Mouse (Mus musculus): ENCODE results near the gene Rorb. TPM values are rescaled to one million over a fixed set of nuclear protein-coding genes. Genes with fewer than 3 reads are reported as not detected.

Gene Rorb
- total RNA-seq, 4 experiments from 2014 or later: 40.0 to 51.0 (median 44.4) TPM

DNA sequence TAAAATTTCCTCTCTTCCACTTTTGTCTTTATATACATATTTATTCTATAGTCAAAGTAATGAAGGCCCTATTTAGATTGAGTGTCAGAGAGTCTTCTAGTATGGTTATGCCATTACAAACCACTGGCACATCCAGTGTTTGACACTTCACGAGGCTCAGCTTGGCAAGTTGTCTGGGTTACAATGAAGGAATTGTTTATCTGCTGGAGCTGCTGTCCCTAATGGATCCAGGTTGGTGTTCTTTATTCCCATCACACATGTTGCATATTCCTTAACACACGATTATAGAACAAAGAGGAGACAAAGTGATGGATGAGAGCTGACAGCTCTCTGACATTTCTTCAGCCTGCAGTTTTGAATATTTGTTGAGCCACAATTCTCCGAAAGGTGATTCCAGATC, 77.0 kb downstream of the Rorb start:
- DNase-seq (ENCODE audit: low spot score in 2 of 2): no peak

DNA sequence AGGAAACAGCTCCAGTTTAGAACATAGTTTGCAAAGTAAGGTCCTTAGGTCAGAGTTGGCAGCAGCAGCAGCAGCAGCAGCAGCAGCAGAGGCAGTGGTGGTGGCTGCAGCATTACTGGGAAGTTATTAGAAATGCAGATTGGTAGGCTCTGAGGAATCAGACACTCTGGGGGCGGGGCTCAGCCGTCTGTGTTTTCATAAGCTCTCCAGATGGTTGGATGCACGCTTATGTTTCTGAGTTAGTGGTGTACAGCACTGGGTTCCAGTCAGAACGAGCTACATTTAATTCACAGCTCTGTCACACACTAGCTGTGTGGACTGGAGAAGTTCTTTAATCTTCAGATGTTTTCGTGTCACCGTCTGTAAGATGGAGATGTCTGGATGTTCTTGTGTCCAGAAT, 105.9 kb downstream of the Rorb start:
- peak in 1 of 2 experiments; percentile 66 for DNase-seq (ENCODE audit: low spot score in 2 of 2)

DNA sequence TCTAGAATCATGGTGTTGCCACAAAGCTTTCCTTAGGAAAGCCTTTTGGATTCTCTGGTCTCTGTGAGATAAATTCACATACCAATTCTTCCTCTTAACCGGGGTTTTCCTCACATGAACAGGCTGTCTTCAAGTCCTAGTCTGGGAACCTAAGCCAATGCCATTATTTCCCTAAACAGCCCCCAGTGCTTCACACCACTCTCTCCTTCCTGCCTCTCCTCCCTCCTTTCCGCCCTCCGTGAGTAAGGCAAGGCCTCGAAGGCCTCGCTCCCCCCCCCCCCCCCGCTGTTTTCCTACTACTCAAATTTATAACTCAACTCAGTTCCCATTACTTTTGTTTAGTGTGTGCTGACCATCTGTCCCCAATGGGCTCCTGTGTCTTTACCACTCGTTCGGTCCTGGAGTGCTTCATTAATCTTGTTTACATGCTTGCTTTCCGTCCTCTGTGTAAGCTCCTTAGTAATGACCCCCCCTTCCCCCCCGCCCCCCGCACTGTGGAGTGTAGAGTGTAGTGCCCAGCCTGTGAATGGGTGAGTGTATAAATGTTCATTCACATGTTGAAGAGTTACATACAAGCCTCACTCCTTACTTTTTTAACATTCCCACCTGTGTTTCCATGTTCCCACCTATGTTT, 106.9 kb downstream of the Rorb start:
- no peak for DNase-seq (ENCODE audit: low spot score in 2 of 2)

DNA sequence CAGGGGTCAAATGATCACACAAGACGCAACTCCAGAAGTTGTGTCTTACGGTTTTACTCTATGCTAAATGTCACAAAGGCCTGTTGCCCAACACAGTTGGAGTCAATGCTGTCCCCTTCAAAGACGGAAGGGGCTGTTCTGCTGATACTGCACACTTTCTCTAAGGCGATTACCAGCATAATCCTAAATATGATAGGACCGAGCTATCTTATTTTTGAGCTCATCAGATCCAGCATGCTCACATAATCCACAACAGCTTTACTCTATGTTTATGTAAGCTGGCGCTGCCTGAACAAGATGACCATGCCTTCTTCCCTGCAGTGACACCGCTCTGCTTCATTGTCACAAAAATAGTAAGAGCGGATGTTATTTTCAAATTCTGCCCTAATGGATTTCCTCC, 112.0 kb downstream of the Rorb start:
- no peak for DNase-seq (ENCODE audit: low spot score in 2 of 2)

DNA sequence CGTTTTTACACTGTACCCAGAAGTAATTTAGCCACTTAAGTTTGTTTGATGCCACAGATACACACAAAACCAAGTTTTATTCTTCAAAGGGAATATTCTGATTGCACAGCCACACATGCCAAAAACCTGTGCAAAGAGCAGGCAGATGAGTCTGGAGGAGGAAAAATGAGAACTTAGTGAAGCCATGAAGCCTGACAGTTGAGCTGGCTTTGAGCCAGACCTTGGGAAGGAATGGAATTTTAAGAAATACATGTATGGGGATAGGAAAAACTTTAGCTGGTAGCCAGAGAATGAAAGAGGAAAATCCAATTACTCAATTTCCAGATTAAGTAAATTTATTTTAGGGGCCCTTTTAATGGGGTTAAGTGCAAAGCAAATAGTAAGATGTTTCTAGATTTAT, 113.3 kb downstream of the Rorb start:
- DNase-seq (ENCODE audit: low spot score in 2 of 2): no peak

DNA sequence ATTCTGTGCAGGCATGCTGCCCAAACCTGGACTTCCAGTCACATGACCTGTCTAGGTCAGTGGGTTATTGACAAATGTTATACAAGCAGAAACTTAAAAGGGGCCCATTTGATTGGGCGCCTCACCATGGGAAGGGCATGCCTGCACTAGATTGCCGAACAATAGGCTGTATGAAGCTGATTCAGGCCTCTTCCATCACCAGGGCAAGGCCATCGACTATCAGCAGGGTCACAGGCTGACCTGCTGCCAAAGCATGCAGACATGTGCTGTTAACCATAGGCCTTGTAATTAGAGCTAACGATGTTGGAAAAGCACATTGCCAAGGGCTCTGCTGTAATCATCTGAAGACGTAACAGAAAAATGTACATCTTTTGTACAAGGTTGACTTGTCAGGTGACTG, 131.0 kb downstream of the Rorb start:
- no peak for DNase-seq (ENCODE audit: low spot score in 2 of 2)

DNA sequence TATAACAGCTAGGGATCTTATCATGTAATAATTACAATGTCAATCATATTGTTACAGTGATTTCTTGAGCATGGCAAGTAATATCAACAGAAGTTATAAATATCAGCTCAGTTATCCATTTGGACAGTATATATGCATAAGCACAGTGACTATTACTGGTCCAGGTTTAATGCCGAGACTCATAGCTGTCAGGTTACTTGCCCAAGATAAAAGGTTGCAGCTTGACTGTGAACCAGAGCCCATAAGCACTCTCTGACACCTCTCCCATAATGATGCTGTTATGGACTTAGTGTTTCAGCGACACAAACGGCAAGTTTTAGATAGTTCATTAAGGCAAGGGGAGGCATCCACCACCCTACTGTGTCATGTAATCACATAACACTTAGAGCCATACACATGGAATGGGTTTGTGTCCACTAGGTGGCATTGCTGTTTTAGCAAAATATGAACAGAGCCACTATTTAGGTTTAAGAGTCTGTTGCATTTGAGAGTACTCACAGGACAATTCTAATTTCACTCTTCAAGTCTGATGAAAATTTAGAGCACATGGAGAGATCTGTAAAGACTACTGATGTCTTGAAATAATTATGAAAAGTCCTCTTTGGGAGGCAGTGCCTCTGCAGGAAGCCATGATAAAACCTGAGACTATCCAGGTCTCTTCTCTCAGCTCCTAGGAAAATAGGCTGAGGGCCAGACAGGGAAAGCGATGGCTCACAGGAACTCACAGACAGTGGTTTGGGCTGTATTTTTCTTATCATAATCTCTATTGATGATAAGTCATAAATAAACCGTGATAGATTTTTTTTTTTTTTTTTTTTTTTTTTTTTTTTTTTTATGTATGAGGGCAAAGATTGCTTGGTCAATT, 136.0 kb downstream of the Rorb start:
- no peak for DNase-seq (ENCODE audit: low spot score in 2 of 2)

DNA sequence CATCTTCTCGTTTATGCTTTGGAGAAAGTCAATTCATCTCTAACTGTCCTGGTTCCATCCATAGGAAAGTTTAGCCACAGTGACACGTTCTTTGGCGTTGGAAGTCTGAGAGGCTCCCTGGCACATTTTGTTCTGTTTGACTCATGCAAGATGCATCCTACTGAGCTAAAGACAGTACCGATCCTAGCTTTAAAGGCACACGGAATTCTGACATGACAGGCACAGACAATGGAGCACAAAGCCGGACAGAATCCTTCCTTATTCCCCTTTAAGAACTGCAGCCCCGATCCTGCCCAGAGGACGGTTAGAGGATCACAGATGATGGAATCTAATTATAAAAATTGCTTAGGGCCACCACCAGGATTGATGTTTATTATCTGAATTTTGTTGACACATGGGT, 141.6 kb downstream of the Rorb start:
- no peak for DNase-seq (ENCODE audit: low spot score in 2 of 2)

DNA sequence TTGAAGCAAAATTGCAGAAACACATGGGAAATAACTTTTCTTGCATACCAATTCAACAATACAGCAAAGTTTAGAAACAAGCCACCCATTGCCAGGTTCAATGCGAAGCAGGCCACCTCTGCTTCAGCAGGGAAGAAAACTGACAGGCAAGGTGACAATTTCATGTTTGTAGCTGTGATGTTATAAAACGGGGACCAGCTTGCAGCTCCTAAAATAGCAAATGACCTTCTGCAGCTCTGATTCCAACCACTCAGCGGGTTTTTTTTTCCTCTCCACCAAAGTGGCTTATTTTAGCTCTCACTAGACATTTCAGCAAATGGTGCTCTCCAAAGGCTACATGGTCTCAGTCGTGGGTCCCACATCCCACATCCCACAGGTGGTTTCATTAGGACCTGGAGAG, 143.7 kb downstream of the Rorb start:
- DNase-seq (ENCODE audit: low spot score in 2 of 2): no peak

DNA sequence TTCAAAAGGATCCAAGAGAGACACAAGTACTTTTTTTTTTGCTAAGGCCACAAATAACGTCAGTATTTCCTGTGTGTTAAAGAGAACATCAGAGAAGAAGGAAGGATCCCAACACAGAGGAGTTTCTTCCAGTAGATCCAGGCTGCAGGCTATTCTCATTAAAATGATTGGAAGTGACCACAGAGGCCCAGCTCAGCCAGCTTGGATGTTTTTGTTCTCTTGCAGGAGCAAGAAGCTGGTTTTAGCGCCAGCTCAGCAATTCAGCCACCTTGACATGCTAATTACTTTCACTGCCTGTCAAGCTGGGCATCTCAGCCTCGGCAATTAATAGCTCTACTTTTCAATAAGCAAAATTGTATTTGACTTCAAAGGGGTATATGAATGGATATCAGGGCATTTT, 151.1 kb downstream of the Rorb start:
- no peak for DNase-seq (ENCODE audit: low spot score in 2 of 2)

DNA sequence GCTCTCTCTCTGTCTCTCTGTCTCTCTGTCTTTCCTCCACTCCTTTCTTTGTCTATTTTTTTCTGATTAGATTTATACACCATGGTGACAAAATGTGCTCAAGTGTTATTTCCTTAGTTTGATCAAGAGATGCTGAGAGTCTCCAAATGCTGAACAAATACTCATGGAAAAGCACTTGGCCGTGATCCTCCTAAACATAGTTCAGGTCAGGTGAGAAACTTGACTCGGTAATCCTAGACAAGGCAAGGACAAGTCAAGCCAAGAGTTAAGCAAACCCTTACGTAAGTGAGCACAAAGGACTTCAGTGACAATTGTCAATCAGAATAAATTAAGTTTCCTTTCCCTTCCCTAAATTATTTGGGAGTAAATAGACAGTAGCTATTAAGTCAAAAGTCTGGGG, 158.2 kb downstream of the Rorb start:
- DNase-seq (ENCODE audit: low spot score in 2 of 2): no peak

DNA sequence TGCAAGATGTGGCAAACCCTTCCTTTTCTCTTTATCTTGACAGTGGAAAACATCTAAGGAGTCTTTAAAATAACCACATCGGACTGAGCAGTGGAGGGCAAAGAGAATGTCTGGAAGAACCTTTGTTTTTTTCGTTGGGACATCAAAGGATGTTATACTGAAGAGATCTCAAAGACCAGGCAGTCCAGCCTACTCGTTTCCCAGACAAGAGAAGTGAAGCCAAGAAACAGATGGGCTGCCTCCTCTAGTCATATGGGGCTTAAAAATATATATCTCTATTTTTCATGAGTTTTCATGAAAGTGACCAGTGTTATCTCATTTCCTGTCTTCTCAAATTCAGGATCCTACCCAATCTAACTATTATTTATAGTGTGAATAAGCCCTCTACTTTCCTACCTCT, 163.8 kb downstream of the Rorb start:
- DNase-seq (ENCODE audit: low spot score in 2 of 2): no peak

DNA sequence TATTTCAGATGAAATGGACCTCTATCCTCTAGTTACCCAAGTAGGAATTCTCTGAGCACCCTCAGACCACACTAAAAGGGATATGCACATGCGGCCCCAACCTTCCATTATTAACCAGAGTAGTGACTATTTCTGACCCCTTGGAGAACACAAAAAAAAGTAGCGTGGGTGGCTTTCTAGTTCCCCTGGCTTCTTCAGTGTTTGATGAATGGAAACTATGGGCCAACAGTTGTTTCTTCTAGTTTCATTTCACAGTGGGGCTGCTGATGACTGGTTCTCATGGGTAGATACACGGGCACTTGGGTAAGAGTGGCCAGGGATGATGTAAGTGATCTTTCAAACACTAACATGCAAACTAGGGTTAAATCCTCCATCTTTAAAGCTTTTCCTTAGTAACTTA, 165.7 kb downstream of the Rorb start:
- DNase-seq (ENCODE audit: low spot score in 2 of 2): no peak

DNA sequence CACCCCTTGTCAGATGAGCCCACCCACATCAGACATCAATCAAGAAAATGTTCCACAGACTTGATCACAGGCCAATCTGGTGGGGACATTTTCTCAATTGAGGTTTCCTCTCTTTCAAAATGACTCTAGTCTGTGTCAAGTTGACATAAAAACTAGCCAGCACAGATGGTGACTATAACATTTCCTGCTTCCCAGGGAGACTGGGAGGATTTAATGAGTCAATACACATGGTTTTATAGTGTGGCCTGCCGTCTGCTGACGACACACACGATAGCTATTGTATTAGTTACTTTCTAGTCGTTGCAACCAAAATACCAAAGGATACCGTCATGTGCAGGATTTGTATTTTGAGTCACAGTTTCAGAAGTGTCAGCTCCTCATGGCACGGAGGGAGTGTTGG, 169.6 kb downstream of the Rorb start:
- DNase-seq (ENCODE audit: low spot score in 2 of 2): no peak

DNA sequence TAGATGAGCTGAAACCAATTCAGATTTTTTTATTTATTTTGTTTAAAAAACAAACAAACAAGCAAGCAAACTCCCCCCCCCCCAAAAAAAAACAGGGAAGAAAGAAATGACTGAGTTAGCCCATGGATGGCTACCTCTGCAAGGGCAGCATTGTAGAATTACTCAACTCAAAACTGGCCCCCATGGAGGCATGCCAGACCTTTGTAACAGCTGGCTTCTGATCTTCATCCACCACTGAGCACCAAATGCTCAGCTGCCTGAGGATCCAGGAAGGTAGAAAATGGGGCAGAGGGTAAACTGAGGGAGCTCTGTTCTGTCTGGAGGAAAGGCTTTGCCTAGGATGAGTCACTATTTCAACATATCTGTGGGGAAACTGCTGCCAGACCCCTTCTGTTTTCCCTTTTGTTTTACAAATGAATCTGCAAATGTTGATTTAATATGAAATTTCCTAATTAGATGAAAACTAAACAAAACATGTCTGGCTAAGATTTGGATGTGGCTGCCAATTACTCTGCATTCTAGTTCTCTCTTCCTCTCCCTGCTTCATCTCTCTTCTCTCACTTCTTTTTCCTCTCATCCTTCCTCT, 199.1 kb downstream of the Rorb start:
- no peak for DNase-seq (ENCODE audit: low spot score in 2 of 2)

DNA sequence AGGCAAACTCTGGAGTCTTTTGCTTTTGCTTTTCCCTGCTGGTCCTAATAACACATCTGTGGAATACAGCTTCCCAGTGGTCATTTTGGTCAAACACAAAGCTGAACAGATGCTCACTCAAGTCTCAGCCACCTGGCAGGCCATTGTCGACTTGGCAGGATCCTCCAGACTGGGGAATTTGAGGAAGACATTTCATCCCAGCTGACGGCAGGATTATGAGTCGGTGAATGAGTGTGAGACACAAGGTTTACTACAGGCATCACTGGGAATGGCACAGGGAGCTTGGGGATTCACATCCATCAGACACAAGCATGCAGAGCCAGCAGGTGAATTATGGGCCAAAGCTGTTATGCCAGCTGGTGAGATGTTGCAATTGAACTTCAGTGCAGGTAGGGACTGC, 201.4 kb downstream of the Rorb start:
- no peak for DNase-seq (ENCODE audit: low spot score in 2 of 2)

DNA sequence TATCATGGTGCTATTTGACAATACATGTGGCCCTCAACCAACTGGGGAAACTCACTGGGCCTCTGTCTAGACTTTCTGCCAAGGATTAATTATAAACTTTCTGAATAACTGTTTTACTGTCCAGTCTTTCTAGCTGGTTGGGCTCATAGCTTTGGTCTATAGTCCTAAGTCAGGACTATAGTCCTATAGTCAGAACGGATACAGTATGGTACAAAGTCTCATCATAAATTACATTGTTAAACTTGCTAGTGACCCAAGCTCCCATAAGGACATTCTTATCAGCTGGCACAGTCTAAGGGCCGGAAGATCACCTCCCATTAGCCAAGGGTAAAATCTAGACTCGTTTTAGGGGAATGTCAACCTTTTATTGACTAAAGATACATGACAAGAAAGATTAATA, 205.5 kb downstream of the Rorb start:
- no peak for DNase-seq (ENCODE audit: low spot score in 2 of 2)

DNA sequence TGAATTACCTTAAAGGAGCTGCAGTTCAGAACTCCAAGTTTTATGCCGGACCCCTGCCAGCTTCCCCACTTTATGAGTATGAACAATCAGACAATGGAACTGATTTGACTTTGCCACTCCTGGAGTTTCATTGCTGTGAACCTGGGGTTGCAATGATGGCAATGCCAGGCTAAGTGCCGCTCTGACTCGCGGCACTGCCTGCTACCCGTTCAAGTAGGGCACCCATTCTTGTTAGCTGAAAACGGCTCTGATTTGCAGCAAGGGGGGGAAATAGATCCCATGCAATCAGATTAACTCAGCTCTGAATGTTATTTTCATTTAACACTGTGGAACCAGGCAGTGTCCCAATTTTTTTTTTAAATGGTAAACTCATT, 208.3 kb downstream of the Rorb start:
- DNase-seq (ENCODE audit: low spot score in 2 of 2): no peak

DNA sequence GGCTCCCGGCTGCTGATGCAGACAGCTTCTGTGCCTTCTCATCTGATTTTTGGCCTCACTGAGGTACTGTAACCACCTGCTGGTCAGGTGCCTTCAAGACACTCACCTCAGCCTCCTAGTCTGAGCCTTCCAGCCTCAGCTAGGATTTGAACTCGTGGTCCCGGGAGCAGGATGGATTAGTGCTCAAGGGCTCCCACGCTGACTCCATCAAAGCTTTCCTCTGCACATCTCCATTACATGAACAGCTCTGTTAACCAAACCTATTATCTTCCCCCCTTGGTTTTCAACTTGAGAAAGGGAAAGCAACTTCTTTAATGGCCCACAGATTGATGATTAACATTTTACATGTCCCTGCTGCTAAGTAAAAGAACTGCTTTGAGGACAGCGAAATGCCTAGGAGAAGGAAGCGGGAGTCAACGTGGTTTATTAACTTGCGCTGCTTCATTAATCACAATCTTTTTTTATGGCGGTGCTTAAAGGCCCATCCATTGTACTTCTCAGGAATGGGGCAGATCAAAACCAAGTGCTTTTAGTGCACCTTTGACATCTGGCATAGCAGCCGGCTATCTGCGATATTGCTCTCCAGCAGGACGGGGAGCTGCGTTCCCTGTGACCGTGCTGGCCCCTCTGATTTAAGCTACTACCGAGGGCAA, 208.8 kb downstream of the Rorb start:
- DNase-seq (ENCODE audit: low spot score in 2 of 2): no peak

DNA sequence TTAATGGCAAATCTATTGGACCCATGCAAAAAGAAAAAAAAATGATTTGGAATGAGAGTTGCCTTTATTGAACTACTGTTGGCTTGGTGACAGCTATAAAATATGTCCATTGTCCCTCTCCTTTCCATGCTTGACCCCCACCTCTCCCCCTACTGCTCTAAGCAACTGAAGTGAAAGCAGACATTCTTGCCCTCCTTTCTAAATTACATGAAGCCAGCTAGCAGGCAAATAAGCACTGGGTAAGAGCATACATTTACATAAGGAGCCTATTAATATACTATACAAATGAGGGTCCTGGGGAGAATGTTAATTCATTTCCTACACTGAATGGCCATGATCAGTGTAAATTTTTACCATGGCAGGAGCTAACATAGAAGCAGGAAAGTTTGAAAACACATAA, 212.8 kb downstream of the Rorb start:
- no peak for DNase-seq (ENCODE audit: low spot score in 2 of 2)

DNA sequence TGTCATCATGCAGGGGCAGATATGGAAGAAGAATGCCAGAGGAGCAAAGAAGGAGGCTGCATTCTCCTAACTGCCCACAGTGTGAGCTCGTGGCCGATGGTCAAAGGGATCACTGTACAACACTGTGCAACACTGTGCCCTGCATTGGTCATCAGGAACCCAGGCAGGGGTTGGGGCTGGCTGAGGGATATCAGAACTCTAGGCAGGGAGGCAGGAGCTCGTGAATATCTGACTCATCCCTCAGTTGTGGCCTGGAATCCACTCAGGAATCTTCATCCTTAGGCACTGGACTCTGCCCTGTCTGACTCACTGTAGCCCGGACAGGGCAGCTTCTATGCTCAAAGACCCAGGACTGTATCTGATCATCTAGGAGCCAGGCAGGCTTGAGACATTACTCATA, 220.8 kb downstream of the Rorb start:
- DNase-seq (ENCODE audit: low spot score in 2 of 2): no peak

DNA sequence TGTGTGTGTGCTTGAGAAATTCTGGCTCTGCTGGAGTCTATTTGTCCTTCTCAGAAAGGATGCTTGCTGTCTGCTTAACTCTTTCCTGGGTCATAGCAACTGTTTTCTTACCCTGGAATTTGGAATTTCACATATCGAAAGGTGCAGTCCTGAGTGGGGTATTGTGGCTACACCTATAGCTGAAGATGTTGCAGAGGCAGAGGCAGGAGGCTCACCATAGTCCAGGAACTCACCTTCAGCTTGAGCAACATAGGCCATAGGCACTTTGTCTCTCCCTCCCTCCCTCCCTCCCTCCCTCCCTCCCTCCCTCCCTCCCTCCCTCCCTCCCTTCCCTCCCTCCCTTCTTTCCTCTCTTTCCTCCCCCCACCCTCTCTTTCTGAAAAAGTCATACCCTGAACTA, 221.4 kb downstream of the Rorb start:
- no peak for DNase-seq (ENCODE audit: low spot score in 2 of 2)

All from left cerebral cortex, adult 8-10 months (tissue).